Mouse (Mus musculus): ENCODE data around the gene Bcl2l13. TPM values are rescaled to one million over a fixed set of nuclear protein-coding genes. Genes with fewer than 3 reads are reported as not detected.
"Not testable (repeated sequence)": the region's sequence is repeated elsewhere in the genome, so short reads cannot be mapped to it uniquely, and the experiment has no call there.

Gene Bcl2l13
- polyA plus RNA-seq, 1 experiment from 2014 or later: 25.1 TPM

DNA sequence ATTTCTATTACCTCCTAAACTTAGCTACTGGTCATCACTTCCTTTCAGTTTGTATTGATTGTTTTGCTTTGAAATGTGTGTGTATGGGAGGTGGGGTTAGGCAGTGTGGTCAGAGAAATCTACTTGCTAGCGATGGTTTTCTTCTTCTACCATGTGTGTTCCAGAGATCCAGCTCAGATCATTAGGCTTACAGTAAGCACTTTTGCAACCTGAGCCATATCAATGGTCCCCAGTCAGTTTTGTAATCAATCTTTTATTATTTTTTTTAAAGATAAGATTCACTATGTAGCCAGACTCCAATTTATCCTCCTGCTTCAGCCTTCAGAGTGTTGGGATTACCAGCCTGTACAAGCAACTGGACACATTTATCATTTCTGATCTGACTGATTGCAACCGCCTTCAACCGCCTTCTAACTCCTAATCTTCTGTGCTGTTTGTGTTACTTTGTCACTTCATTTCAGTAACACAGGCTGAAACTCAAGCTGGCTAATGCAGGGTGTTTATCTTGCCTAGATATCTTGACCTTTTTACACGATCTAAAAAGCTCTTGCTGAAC is 1.2 kb upstream of the Bcl2l13 start:
- WGBS: 91% methylated on average over 4 of the region's 4 CpGs
- H3K4me1 ChIP-seq: peaks cover 17% of the 10 kb centered on the region
- H3K36me3 ChIP-seq (replicated peaks): no peaks in the 10 kb centered on the region
- no peak overlapping the region for H3K4me3 ChIP-seq
- H3K27ac ChIP-seq: no peak overlapping the region
- H3K4me2 ChIP-seq: no peak overlapping the region
- no peaks in the 10 kb centered on the region for H3K27me3 ChIP-seq (replicated peaks)
- ATAC-seq (replicated peaks): no peak
- H3K9ac ChIP-seq: no peak overlapping the region
- no peaks in the 10 kb centered on the region for H3K9me3 ChIP-seq

DNA sequence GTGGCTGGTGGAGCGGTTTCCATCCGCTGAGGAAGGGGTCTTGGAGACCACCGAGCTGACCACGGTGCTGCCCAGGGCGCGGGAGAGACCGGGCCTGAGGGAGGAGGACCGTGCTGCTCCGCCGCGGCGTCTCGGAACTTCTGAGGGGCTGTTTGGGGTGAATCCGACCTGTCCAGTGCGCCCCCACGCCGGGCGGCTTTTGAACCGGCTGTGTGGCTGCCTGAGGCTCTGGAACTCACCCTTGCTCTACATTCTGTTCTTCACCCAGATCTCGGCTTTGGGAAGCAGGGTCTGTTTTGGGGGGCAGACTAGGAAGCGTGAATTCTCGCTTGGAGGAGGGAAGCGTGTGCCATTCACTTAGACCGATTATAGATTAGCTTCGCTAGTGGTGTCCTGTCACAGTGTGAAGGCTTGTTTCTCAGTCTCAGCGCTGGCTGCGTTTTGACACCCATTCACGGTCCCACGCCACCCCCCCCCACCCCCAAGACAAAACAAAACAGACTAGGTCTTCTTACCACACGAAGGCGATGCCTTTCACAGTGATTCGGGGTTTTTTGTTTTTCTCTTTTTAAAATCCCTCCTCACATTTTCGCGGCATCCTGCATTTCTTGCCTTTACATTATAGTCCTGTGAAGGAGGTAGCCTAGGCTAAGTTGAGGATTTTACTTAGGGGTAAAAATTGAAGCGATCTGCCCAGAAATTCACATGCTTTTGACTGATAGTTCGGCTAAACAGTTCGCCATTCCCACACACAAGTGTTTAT is 558 bp downstream of the Bcl2l13 start:
- Histone ChIP-seq H3K27me3 (replicated peaks) (no peaks in the 10 kb centered on the region), H3K4me1 (peaks cover 17% of the 10 kb centered on the region), H3K27ac (peak overlapping the region; percentile 95), H3K9ac (peak overlapping the region; percentile 84), H3K4me3 (peak overlapping the region; percentile 76), H3K36me3 (replicated peaks) (no peaks in the 10 kb centered on the region), H3K9me3 (no peaks in the 10 kb centered on the region), H3K4me2 (peak overlapping the region; percentile 58)
- WGBS: 4% methylated on average over 37 of the region's 37 CpGs
- peak; percentile 88 for ATAC-seq (replicated peaks)

DNA sequence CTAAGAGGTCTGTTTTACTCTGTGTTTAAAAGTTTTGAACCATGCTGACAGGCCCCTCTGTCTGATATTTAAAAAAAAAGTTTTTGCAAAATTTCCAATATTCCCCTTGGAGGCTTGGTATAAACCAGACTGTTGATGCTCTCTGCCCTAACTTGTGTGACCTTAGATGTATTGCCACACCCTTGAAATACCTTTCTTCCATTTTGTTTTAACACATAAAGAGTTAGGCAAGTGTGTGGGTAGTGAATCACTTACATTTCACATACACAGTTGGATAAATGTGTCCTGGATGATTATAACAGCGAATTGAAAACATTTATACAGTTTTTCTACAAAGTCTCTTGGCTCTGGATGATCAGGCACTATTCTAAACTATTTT is 1.1 kb downstream of the Bcl2l13 start:
- peak overlapping the region; percentile 58 for H3K4me2 ChIP-seq
- no peaks in the 10 kb centered on the region for H3K36me3 ChIP-seq (replicated peaks)
- H3K27me3 ChIP-seq (replicated peaks): no peaks in the 10 kb centered on the region
- H3K9ac ChIP-seq: peak overlapping the region; percentile 84
- no peak for ATAC-seq (replicated peaks)
- 84% methylated on average over 1 of the region's 1 CpGs for WGBS
- H3K4me1 ChIP-seq: peaks cover 17% of the 10 kb centered on the region
- H3K27ac ChIP-seq: no peak overlapping the region; the same call in 1 of the 2 replicates
- H3K4me3 ChIP-seq: peak overlapping the region; percentile 76
- H3K9me3 ChIP-seq: no peaks in the 10 kb centered on the region

DNA sequence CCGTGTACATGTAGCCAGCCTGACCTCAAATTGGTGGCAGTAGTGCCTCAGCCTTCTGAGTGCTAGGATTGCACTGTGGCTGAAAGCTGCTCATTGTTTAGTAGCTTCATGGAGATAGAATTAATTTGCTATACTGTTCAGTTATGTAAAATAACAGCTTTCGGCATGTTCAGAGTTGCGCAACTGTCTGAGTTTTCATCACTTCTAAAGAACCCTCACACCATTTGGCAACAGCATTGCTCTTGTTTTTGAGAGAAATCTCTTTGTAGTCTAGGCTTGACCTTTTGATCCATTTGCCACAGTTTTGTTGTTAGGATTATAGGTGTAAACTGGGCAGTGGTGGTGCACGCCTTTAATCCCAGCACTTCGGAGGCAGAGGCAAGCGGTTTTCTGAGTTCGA is 4.2 kb downstream of the Bcl2l13 start:
- Histone ChIP-seq H3K4me1 (peaks cover 17% of the 10 kb centered on the region), H3K9me3 (no peaks in the 10 kb centered on the region), H3K9ac (no peak overlapping the region), H3K36me3 (replicated peaks) (no peaks in the 10 kb centered on the region), H3K4me2 (no peak overlapping the region), H3K4me3 (no peak overlapping the region), H3K27ac (no peak overlapping the region), H3K27me3 (replicated peaks) (no peaks in the 10 kb centered on the region)
- WGBS: 94% methylated on average over 7 of the region's 7 CpGs
- ATAC-seq (replicated peaks): no peak

DNA sequence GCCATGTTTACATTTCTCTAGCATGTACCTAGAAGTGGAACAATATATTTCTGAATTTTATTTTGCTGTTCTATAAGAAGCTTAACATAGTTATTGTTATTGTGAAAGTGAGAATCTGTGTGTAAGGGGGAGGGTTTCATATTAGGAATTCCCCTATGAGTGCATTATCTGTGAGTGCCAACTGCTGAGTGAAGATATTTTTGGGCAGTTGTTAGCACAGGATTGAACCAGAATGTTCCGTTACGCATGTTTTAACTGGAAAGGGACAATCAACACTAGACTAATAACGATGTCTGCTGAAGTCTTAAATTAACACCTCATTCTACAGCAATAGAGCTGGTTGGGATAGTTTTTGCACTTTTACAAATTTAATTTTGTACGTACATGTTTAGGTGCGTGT is 5.7 kb downstream of the Bcl2l13 start:
- 96% methylated on average over 5 of the region's 5 CpGs for WGBS
- H3K27ac ChIP-seq: no peak overlapping the region
- H3K36me3 ChIP-seq (replicated peaks): no peaks in the 10 kb centered on the region
- H3K4me1 ChIP-seq: peaks cover 12% of the 10 kb centered on the region
- H3K9me3 ChIP-seq: no peaks in the 10 kb centered on the region
- H3K9ac ChIP-seq: no peak overlapping the region
- ATAC-seq (replicated peaks): no peak
- no peaks in the 10 kb centered on the region for H3K27me3 ChIP-seq (replicated peaks)
- no peak overlapping the region for H3K4me2 ChIP-seq
- H3K4me3 ChIP-seq: no peak overlapping the region

DNA sequence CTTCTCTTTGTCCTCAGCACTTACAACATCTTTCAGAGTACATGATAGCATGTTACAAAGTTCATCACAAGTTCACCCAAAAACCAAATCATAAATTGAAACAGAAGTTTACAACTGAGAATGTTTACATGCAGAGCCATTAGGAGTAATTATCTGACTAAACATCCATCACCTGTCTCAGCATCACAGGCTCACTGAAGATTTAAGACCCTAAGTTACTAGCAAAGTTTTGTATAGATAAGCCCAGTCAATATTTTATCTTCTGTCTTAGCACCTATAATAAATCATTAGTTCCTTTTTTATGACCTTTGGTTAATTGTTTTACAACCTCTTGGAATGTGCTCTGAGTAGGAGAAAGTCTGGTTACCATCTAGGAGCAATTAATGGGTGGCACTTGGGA is 14.7 kb downstream of the Bcl2l13 start:
- H3K4me2 ChIP-seq; ATAC-seq (replicated peaks); H3K4me3 ChIP-seq; H3K4me1 ChIP-seq; H3K27ac ChIP-seq; H3K9me3 ChIP-seq; H3K9ac ChIP-seq; H3K27me3 ChIP-seq (replicated peaks): not testable (repeated sequence)
- H3K36me3 ChIP-seq (replicated peaks): peaks cover 20% of the 10 kb centered on the region

DNA sequence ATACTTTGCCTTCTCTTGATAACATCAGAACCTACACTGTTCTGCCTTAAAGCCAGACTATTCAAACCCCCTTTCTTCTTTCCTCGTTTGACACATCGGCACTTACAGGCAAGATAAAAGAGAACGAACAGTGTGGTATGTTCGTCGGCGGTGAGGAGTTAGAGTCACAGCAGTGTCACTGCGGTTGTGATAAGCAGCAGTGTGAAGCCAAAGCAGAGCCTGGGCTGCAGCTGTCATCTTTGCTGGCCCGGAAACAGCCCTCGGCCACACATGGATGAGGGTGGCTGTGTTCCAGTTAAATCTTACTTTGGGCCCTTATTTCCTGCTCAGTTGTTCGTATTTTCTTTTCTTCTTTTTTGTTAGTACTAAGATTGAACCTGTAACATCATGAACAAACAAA is 18.4 kb downstream of the Bcl2l13 start:
- WGBS: 87% methylated on average over 10 of the region's 10 CpGs
- no peak overlapping the region for H3K27ac ChIP-seq
- no peaks in the 10 kb centered on the region for H3K27me3 ChIP-seq (replicated peaks)
- H3K4me1 ChIP-seq: peaks cover 6% of the 10 kb centered on the region; the same call in 1 of the 2 replicates
- H3K4me3 ChIP-seq: no peak overlapping the region
- H3K9ac ChIP-seq: no peak overlapping the region
- H3K9me3 ChIP-seq: no peaks in the 10 kb centered on the region
- H3K4me2 ChIP-seq: no peak overlapping the region
- peaks cover 14% of the 10 kb centered on the region for H3K36me3 ChIP-seq (replicated peaks)
- no peak for ATAC-seq (replicated peaks)

DNA sequence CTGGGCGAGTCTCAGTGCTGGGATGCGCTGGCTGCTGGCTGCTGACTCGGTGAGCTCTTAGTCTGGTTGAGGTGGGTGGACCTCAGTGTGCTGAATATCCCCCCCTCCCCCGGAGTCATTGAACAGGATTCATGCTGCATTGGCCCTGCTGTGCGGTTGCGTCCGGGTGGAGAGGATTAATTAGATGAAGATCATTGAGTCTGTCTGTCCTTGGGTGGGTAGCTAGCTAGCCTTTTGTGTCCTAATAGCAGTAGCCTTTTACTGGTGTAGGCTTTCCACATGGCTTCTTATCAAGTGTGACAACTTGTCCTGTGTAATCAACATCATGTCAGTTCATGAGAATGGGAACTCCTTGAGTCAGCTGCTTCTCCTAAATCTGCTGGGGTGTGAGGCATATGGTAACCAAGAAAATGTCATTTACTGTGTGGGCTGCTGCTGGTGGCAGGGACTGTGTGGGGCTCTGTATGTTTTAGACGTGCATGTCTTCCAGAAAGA is 22.3 kb downstream of the Bcl2l13 start:
- peaks cover 6% of the 10 kb centered on the region; the same call in 1 of the 2 replicates for H3K4me1 ChIP-seq
- H3K9ac ChIP-seq: no peak overlapping the region
- no peaks in the 10 kb centered on the region for H3K27me3 ChIP-seq (replicated peaks)
- H3K27ac ChIP-seq: no peak overlapping the region
- no peak overlapping the region for H3K4me3 ChIP-seq
- H3K4me2 ChIP-seq: no peak overlapping the region
- 30% methylated on average over 8 of the region's 8 CpGs for WGBS
- peak; percentile 45; the same call in 1 of the 2 replicates for ATAC-seq (replicated peaks)
- peaks cover 6% of the 10 kb centered on the region for H3K36me3 ChIP-seq (replicated peaks)
- no peaks in the 10 kb centered on the region for H3K9me3 ChIP-seq

DNA sequence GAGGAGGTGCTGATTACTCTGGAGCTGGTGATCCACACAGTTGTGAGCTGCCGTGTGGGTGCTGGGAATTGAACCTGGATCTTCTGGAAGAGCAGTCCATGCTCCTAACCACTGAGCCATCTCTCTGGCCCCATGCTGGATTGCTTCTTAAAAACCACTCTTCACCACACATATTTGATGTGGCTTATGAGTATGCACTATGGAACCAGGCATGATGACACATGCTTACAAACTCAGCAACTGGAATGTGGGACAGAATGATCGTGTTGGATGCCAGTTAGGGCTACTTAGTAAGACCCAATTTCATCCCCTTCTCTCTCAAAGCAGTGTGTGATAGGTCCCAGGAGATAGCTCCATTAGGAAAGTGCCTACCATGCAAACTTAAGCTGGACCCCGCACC is 24.1 kb downstream of the Bcl2l13 start:
- no peaks in the 10 kb centered on the region for H3K9me3 ChIP-seq
- ATAC-seq (replicated peaks): no peak
- H3K27me3 ChIP-seq (replicated peaks): no peaks in the 10 kb centered on the region
- no peak overlapping the region for H3K4me3 ChIP-seq
- H3K9ac ChIP-seq: no peak overlapping the region
- 97% methylated on average over 3 of the region's 3 CpGs for WGBS
- no peak overlapping the region for H3K27ac ChIP-seq
- no peak overlapping the region for H3K4me2 ChIP-seq
- H3K4me1 ChIP-seq: peaks cover 6% of the 10 kb centered on the region; the same call in 1 of the 2 replicates
- peaks cover 5% of the 10 kb centered on the region for H3K36me3 ChIP-seq (replicated peaks)

DNA sequence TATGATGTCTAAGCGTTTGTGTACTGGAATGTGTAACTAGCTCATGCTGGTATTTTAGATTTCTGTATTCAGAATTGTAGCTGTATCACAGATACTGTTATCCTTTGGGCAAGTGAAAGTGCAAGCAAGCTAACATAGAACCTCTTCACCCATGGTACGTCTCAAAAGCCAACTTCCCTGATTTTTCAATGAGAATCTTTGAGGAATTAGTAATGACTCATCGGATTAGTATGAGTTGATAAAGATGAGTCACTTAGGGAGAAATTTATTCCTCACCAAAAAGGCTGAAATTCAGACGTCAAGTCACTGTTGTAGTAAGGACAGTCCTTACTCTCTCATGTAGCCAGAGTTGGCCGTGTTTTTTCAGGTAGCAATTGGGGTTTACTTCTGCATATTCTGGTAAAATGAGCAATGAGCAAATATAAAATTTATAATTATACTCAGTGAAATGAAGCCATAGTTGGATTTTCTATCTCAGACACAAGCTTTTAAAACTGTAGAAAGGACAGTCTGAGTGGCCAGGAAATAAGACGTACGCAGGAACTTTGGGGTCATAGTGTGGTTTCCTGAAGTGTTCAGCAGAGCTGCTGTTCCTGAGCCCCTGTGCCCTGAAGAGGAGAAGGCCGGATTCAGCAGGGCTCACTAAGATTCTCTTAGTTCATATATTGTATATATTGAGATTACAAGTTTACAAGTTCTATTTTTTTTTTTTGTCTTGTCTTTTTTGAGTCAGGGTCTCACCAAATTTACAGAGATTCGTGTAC is 30.2 kb downstream of the Bcl2l13 start:
- H3K4me2 ChIP-seq: no peak overlapping the region
- H3K4me1 ChIP-seq: no peaks in the 10 kb centered on the region
- H3K27me3 ChIP-seq (replicated peaks): no peaks in the 10 kb centered on the region
- peaks cover 9% of the 10 kb centered on the region; the same call in 1 of the 2 replicates for H3K36me3 ChIP-seq (replicated peaks)
- H3K27ac ChIP-seq: no peak overlapping the region
- ATAC-seq (replicated peaks): no peak
- no peak overlapping the region for H3K4me3 ChIP-seq
- H3K9ac ChIP-seq: no peak overlapping the region
- 91% methylated on average over 9 of the region's 9 CpGs for WGBS
- no peaks in the 10 kb centered on the region for H3K9me3 ChIP-seq

DNA sequence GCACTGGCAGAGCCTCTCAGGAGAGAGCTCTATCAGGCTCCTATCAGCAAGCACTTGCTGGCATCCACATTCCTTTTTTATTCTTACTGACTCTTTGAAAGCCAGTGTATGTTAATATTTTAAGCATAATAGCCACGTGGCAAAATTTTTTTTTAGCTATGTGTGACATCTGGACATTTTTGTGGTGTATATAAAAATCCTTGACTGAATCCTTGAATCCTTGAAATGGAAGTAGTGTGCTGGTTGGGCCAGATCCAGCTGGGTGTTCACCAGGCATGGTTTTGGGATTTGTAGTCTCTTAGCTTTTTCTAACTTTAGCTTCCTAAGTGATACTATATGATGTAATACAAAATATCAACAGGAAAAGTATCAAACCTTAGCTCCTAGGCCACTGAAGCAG is 32.8 kb downstream of the Bcl2l13 start:
- no peaks in the 10 kb centered on the region for H3K9me3 ChIP-seq
- H3K27ac ChIP-seq: no peak overlapping the region
- no peaks in the 10 kb centered on the region for H3K27me3 ChIP-seq (replicated peaks)
- H3K4me3 ChIP-seq: no peak overlapping the region
- no peak for ATAC-seq (replicated peaks)
- 87% methylated on average over 1 of the region's 1 CpGs for WGBS
- no peaks in the 10 kb centered on the region for H3K4me1 ChIP-seq
- no peak overlapping the region for H3K9ac ChIP-seq
- peaks cover 14% of the 10 kb centered on the region; the same call in 1 of the 2 replicates for H3K36me3 ChIP-seq (replicated peaks)
- no peak overlapping the region for H3K4me2 ChIP-seq

DNA sequence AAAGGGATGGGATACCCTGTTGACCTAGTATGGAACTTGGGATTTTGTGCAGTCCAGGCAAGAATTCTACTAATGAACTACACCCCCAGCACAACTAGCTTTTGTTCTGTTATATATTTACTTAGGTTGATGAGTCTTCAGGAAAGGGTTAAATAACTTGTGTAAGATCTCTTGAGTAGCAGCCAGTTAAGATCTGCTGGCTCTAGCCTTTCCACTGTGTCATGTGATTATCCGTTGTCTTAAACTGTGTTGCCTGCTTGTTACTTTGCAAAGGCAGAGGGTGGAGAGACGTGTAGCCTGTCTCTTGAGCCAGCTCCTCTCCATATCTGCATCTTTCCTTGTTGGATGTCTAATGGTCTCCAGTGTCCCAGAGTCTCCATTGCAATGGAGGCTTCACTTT is 35.3 kb downstream of the Bcl2l13 start:
- no peaks in the 10 kb centered on the region for H3K27me3 ChIP-seq (replicated peaks)
- H3K9me3 ChIP-seq: no peaks in the 10 kb centered on the region
- H3K4me1 ChIP-seq: no peaks in the 10 kb centered on the region
- H3K27ac ChIP-seq: no peak overlapping the region
- no peak overlapping the region for H3K4me2 ChIP-seq
- peaks cover 5% of the 10 kb centered on the region; the same call in 1 of the 2 replicates for H3K36me3 ChIP-seq (replicated peaks)
- no peak for ATAC-seq (replicated peaks)
- H3K4me3 ChIP-seq: no peak overlapping the region
- no peak overlapping the region for H3K9ac ChIP-seq
- 87% methylated on average over 2 of the region's 2 CpGs for WGBS

Measured in midbrain, embryonic 15.5 days (tissue).